Mouse (Mus musculus) forebrain, embryonic 13.5 days (tissue): ENCODE data around the gene Minpp1. TPM values are rescaled to one million over a fixed set of nuclear protein-coding genes. Genes with fewer than 3 reads are reported as not detected.

Source experiments
- ATAC-seq: fragments of 200-750 bp; cut with Nextera tagmentation; 2 replicates; pipeline ENCODE4 v1.8.0; 2017
- H3K27ac ChIP-seq: fragments of 300-500 bp; sonication (generic); 2 replicates; pipeline ENCODE4 v1.5.1; 2015; ENCODE audit warnings: inconsistent platforms, mild to moderate bottlenecking, moderate library complexity
- H3K27me3 ChIP-seq: fragments of 300-500 bp; sonication (generic); 2 replicates; pipeline ENCODE4 v1.6.1; 2015; ENCODE audit warnings: mild to moderate bottlenecking, inconsistent platforms
- H3K36me3 ChIP-seq: fragments of 300-500 bp; sonication (generic); 2 replicates; pipeline ENCODE4 v1.6.1; 2015; ENCODE audit warnings: mild to moderate bottlenecking, inconsistent platforms; ENCODE audit not compliant: poor library complexity, severe bottlenecking
- H3K4me1 ChIP-seq: fragments of 300-500 bp; sonication (generic); 2 replicates; pipeline ENCODE4 v1.6.1; 2015; ENCODE audit warnings: inconsistent platforms
- H3K4me2 ChIP-seq: fragments of 300-500 bp; sonication (generic); 2 replicates; pipeline ENCODE4 v1.6.1; 2015; ENCODE audit warnings: inconsistent platforms, mild to moderate bottlenecking, moderate library complexity
- H3K4me3 ChIP-seq: fragments of 300-500 bp; sonication (generic); 2 replicates; pipeline ENCODE4 v1.5.1; 2015; ENCODE audit warnings: mild to moderate bottlenecking, inconsistent platforms
- H3K9ac ChIP-seq: fragments of 300-500 bp; sonication (generic); 2 replicates; pipeline ENCODE4 v1.6.1; 2015; ENCODE audit warnings: mild to moderate bottlenecking, inconsistent platforms
- H3K9me3 ChIP-seq: fragments of 300-500 bp; sonication (generic); replicated peaks from 2 replicates; pipeline ENCODE4 v1.6.1; 2016; ENCODE audit warnings: inconsistent platforms
- WGBS: fragments of 180-500 bp; shearing (Covaris S2); methylation state at CpG from one replicate; pipeline ENCODE4 v1.1.7; 2015; 5-methylcytosine and 5-hydroxymethylcytosine counted together
- polyA plus RNA-seq: library from polyadenylated mRNA; unstranded; fragments of >200 nt; fragmentation: Nextera tagmentation; extraction: Ambion mirVana; gene quantifications from 2 replicates; pipeline ENCODE4 v1.2.1, GENCODE M21; 2015

Minpp1 gene
- polyA plus RNA-seq, 1 experiment from 2014 or later: 38.6 TPM

DNA sequence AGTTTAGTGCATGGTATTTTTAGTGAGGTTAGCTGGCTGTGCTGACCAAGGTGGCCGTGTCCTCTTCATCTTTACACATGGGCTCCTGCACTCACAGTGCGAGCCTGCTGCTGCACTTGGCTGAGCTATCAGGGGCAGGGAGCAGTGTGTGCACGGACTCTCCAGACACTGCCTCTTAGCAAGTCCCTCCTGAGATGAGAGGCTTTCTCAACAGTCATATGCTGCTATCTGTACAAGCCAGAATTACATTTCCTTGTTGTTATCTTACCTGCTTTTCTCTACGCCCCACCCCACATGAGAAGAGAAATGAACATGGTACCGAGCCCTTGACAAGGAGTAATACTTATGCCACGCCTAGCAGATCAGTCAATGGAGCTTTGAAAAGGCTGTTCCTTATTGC is 25.4 kb downstream of the Minpp1 start:
- H3K4me2 ChIP-seq: no peak overlapping the region
- H3K9me3 ChIP-seq: peaks cover 5% of the 10 kb centered on the region
- WGBS: 93% methylated on average over 6 of the region's 6 CpGs
- no peak overlapping the region for H3K9ac ChIP-seq
- H3K4me3 ChIP-seq: no peak overlapping the region
- no peak for ATAC-seq
- no peak overlapping the region for H3K27ac ChIP-seq
- no peaks in the 10 kb centered on the region for H3K27me3 ChIP-seq
- H3K4me1 ChIP-seq: no peaks in the 10 kb centered on the region
- peaks cover 63% of the 10 kb centered on the region for H3K36me3 ChIP-seq

DNA sequence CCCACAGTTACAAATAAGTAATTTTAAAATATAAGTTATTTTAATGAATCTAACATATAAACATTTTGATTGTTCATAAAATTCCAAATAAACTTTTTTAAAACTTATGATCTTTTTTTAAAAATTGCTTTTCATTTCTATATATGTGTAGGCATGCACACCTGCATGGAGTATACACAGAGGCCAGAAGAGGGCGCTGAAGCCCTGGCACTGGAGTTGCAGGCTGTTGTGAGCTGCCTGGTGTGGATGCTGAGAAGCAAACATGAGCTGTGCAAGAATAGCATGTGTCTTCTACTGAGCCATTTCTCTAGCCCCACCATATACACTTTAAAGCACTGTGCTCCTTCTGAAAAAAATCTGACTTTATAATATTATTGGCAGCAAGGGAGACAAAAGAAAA is 26.9 kb downstream of the Minpp1 start:
- Histone ChIP-seq H3K4me2 (no peak overlapping the region), H3K4me3 (no peak overlapping the region), H3K36me3 (peaks cover 67% of the 10 kb centered on the region), H3K4me1 (no peaks in the 10 kb centered on the region), H3K9ac (no peak overlapping the region), H3K9me3 (peaks cover 5% of the 10 kb centered on the region), H3K27me3 (no peaks in the 10 kb centered on the region), H3K27ac (no peak overlapping the region)
- no peak for ATAC-seq
- WGBS: 56% methylated on average over 1 of the region's 1 CpGs

DNA sequence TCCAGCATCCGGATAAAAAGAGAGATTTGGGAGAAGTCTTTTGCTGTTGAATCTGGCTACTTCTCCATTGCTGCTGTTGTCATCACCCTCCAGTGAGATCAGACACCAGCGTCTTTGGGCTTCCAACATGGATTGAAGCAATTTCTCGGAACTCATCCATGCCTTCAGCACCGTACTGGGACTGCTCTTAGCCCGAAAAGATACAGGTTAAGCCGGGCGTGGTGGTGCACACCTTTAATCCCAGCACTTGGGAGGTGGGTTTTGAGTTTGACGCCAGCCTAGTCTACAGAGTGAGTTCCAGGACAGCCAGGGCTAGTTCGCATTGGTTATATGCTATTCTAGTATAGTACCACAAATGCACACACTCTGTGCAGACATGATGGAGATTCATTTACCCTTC is 31.0 kb downstream of the Minpp1 start:
- Histone ChIP-seq H3K9me3 (peaks cover 5% of the 10 kb centered on the region), H3K4me2 (no peak overlapping the region), H3K27ac (no peak overlapping the region), H3K36me3 (peaks cover 51% of the 10 kb centered on the region), H3K9ac (no peak overlapping the region), H3K4me3 (no peak overlapping the region), H3K27me3 (no peaks in the 10 kb centered on the region), H3K4me1 (no peaks in the 10 kb centered on the region)
- no peak for ATAC-seq
- WGBS: 97% methylated on average over 9 of the region's 9 CpGs

DNA sequence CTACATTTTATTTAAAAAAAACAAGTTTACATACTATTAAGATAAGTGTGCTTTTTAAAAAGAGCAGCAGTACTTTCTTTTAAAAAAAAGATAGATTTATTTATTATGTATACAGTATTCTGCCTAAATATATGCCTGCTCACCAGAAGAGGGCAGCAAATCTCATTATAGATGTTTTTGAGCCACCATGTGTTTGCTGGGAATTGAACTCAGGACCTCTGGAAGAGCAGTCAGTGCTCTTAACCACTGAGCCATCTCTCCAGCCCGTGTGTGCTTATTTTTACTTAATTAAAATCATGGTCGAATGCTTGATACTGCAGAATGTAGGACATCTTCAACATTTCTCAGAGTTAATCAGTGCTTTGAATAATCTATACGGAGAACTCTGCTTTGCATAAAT is 35.9 kb downstream of the Minpp1 start:
- H3K9ac ChIP-seq: no peak overlapping the region
- no peaks in the 10 kb centered on the region for H3K9me3 ChIP-seq
- no peak for ATAC-seq
- peaks cover 9% of the 10 kb centered on the region for H3K36me3 ChIP-seq
- H3K4me2 ChIP-seq: no peak overlapping the region
- no peaks in the 10 kb centered on the region for H3K27me3 ChIP-seq
- H3K4me1 ChIP-seq: no peaks in the 10 kb centered on the region
- WGBS: 89% methylated on average over 3 of the region's 3 CpGs
- H3K4me3 ChIP-seq: no peak overlapping the region
- H3K27ac ChIP-seq: no peak overlapping the region

DNA sequence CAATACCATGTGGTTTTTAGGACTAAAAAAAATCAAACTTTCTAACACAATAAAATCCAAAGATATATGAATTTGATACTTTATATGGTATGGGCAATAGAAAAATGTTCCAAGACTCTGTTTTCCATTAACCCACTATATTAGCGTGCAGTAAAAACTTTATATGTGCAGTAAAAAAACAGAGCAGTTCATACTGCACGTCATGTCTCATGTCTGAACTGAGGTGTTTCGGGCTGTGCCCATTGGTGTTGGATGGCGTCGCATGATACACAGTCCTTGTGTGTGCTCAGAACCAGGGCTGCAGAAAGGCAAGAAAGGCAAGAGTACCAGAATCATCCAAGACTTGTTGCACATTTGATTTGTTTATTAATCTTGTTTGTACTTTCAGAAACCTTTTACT is 36.7 kb downstream of the Minpp1 start:
- H3K36me3 ChIP-seq: peaks cover under 1% of the 10 kb centered on the region; the same call in 1 of the 2 replicates
- 96% methylated on average over 5 of the region's 5 CpGs for WGBS
- no peak overlapping the region for H3K4me3 ChIP-seq
- ATAC-seq: no peak
- H3K9ac ChIP-seq: no peak overlapping the region
- H3K27ac ChIP-seq: no peak overlapping the region
- H3K9me3 ChIP-seq: no peaks in the 10 kb centered on the region
- H3K4me1 ChIP-seq: no peaks in the 10 kb centered on the region
- H3K27me3 ChIP-seq: no peaks in the 10 kb centered on the region
- H3K4me2 ChIP-seq: no peak overlapping the region

DNA sequence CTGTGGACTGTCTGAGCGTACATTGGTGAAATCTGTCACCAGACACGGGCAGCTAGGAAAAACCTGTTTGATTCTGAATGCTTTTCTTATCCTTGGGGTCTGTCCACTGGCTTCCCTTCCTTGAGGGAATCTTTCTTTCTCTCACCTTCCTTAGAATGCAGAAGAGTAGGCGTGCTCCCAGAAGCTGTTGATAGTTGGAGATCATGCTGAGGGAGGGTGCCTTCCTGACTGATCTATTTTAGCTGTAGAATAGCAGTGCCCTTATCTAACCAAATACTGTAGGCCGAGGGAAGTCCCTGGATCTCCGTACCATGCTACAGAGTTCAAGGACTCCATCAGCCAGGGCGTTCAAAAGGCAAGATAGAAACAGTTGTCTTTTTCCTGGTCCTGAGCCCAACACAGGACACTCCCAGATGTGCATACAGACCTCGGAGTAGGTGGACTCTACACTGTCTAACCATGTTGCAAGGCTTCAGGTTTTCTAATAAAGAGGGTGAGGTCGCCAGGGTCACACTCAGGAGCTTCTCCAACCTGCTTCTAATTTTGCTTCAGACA is 37.3 kb downstream of the Minpp1 start:
- no peak overlapping the region for H3K27ac ChIP-seq
- ATAC-seq: no peak
- H3K36me3 ChIP-seq: no peaks in the 10 kb centered on the region
- no peaks in the 10 kb centered on the region for H3K9me3 ChIP-seq
- 88% methylated on average over 8 of the region's 8 CpGs for WGBS
- no peaks in the 10 kb centered on the region for H3K4me1 ChIP-seq
- no peaks in the 10 kb centered on the region for H3K27me3 ChIP-seq
- no peak overlapping the region for H3K9ac ChIP-seq
- no peak overlapping the region for H3K4me2 ChIP-seq
- H3K4me3 ChIP-seq: no peak overlapping the region

DNA sequence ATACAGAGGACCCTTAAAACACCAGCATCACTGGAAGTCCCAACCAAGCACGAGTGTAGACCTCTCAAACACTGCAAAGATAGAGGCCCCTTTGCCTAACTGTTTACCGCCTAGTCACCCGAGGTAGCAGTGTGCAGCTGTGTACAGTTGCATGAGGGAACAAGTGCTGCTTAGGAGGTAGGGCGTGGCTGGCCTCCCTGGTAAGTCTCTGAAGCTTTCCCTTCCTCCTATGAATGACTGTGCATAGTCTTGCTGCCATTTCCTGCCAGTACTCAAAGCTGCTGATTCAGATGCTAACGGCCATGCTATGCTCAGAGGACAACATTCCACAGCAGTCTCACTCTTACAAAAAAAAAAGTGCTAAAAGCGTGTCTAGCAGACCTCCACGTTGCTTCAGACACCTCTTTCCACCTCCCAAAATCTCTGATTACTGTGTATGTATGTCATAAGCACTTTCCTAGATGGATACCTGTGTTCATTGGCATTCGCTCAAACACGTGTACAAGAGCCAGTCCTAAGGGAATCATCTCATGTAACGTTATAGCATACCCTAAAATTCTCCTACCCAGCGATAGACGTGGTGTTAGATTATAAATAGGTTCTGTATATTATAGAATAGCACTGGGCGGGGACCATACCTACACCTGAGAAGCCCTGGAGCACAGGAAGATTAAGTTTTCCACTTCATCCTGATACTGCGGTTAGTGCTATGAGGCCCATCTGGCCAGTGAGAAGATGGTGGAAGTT is 38.4 kb downstream of the Minpp1 start:
- Histone ChIP-seq H3K36me3 (no peaks in the 10 kb centered on the region), H3K4me3 (no peak overlapping the region), H3K4me2 (no peak overlapping the region), H3K9me3 (no peaks in the 10 kb centered on the region), H3K4me1 (no peaks in the 10 kb centered on the region), H3K9ac (no peak overlapping the region), H3K27me3 (no peaks in the 10 kb centered on the region), H3K27ac (no peak overlapping the region)
- WGBS: 83% methylated on average over 14 of the region's 14 CpGs
- ATAC-seq: no peak

DNA sequence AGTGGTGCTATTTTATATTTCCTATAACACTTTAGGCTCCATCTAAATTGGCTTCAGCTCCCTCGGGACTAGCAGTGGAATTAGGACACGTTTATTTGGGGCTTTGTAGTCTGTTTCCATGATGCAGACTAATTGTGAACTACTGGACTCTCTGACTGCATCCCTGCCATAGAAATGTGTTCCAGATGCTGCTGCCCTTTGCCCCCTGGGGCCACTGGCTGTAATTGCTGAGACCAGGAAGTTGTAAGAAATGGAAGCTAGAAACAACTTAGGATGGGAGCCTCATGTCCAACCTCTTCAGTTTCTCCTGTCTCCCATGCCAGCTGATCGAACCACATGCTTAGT is 38.9 kb downstream of the Minpp1 start:
- Histone ChIP-seq H3K36me3 (no peaks in the 10 kb centered on the region), H3K4me3 (no peak overlapping the region), H3K9ac (no peak overlapping the region), H3K4me1 (no peaks in the 10 kb centered on the region), H3K4me2 (no peak overlapping the region), H3K9me3 (no peaks in the 10 kb centered on the region), H3K27me3 (no peaks in the 10 kb centered on the region), H3K27ac (no peak overlapping the region)
- WGBS: 75% methylated on average over 3 of the region's 3 CpGs
- ATAC-seq: no peak

DNA sequence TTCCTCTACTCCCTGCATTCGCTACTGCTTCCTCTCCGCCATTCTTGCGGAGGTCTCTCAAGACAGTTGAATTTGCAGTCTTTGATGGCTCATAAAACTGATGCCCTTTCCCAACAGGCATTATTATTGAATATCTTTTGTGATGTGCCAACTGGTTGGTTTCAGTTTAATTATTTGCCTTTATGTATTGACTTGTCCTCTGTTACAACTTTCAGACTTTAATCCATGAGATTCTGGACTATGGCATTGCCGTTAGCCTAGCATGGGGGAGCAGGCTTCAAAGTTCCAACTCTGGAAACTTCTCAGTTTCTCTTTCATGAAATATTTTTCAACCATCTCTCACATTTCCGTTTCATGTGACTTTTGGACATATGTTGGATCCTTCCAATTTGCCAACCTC is 41.6 kb downstream of the Minpp1 start:
- H3K4me3 ChIP-seq: no peak overlapping the region
- WGBS: 93% methylated on average over 5 of the region's 5 CpGs
- no peak overlapping the region for H3K27ac ChIP-seq
- no peaks in the 10 kb centered on the region for H3K4me1 ChIP-seq
- H3K27me3 ChIP-seq: no peaks in the 10 kb centered on the region
- no peak overlapping the region for H3K4me2 ChIP-seq
- no peaks in the 10 kb centered on the region for H3K9me3 ChIP-seq
- no peaks in the 10 kb centered on the region for H3K36me3 ChIP-seq
- no peak overlapping the region for H3K9ac ChIP-seq
- no peak for ATAC-seq

DNA sequence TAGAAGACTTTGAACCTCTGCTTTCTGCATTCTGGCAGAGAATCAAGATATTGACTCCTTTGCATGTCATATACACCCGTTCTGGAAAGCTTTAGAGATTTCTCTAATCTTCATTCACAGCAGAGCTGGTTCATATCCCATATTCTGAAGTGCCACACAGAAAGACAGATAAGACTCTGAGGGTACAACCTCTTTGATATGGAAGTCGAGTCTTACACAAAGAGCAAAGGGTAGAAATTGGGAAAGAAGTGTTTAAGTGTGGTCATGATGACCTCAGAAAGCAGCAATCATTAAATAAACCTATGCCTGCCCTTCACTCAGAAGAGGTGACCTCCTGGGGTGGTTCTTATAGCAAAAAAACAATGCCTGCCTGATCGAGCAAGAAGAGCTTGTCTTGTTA is 43.2 kb downstream of the Minpp1 start:
- no peak overlapping the region for H3K27ac ChIP-seq
- 56% methylated on average over 3 of the region's 3 CpGs for WGBS
- no peaks in the 10 kb centered on the region for H3K36me3 ChIP-seq
- no peak overlapping the region for H3K4me2 ChIP-seq
- ATAC-seq: no peak
- H3K9ac ChIP-seq: no peak overlapping the region
- H3K4me1 ChIP-seq: no peaks in the 10 kb centered on the region
- no peaks in the 10 kb centered on the region for H3K9me3 ChIP-seq
- H3K27me3 ChIP-seq: no peaks in the 10 kb centered on the region
- H3K4me3 ChIP-seq: no peak overlapping the region

DNA sequence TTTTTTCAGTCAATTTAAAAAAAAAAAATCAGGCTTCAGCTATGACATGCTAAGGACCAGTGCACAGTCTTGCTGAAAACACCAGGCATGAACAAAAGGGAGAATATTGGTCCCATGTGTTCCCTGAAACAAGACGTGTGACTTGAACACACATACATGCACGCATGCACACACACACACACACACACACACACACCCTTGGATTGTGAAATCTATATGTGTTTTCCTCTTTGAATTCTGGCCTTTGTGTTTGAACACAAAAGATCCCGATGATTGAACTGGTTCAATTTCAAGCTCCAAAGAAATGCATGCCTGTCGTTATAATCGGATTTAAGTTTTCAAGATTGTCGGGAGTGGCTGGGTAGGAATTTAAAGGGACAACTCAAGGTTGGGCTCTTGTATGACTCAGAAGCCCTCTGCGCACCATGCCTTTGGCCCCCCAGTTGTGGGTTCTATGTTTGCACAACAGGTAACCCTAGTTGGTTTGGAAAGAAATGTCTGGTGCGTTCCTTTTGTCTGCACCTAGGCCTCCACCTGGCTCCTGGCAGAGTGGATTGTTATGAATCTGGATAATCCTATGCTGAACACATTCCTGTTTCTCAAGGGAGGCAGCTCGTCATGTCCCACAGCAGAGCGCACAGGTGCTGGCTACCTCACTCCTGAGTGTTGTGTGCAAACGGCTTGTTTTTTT is 43.8 kb downstream of the Minpp1 start:
- no peaks in the 10 kb centered on the region for H3K9me3 ChIP-seq
- no peak overlapping the region for H3K4me2 ChIP-seq
- H3K4me3 ChIP-seq: no peak overlapping the region
- H3K27ac ChIP-seq: no peak overlapping the region
- no peaks in the 10 kb centered on the region for H3K36me3 ChIP-seq
- 48% methylated on average over 11 of the region's 11 CpGs for WGBS
- H3K9ac ChIP-seq: no peak overlapping the region
- ATAC-seq: no peak
- no peaks in the 10 kb centered on the region for H3K27me3 ChIP-seq
- no peaks in the 10 kb centered on the region for H3K4me1 ChIP-seq

DNA sequence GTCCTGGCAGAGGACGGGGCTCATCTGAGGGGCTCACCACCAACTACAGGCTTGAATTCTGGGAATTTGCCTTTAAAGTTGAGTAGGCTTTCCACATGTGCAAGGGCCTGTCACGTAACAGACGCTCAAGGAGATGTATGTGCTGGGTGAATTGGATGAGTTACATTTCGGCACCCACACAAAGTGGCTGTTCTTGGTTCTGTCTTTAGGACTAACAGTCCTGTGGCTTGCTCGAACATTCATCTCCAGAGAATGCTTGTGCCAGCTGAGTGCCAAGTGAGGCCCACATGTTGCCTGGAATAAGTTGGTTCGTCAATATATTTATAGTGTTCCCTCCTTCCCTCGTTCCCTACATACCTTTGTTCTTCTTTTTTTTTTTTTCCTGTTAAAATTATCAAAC is 44.7 kb downstream of the Minpp1 start:
- no peak overlapping the region for H3K4me2 ChIP-seq
- no peaks in the 10 kb centered on the region for H3K27me3 ChIP-seq
- H3K4me3 ChIP-seq: no peak overlapping the region
- H3K9me3 ChIP-seq: no peaks in the 10 kb centered on the region
- H3K27ac ChIP-seq: no peak overlapping the region
- no peaks in the 10 kb centered on the region for H3K36me3 ChIP-seq
- H3K9ac ChIP-seq: no peak overlapping the region
- ATAC-seq: no peak
- WGBS: 95% methylated on average over 7 of the region's 7 CpGs
- H3K4me1 ChIP-seq: no peaks in the 10 kb centered on the region
